Mouse (Mus musculus) MEL-GATA-1-ER (cell line): ENCODE measurements at regions not wholly inside any gene's neighbourhood (a gene's known extent, or its start where the extent isn't known, plus 50 kb on each side); places are given as distances from the start of the nearest gene placed in this dataset.

Experiments used
- DNase-seq: peaks from one replicate; pipeline ENCODE4 v3.0.0-alpha.2; 2012; ENCODE audit warnings: low read depth; ENCODE audit errors: extremely low read depth

GRCm38 (mm10) chr14:46530452-46530851 lies 140.0 kb upstream of the Bmp4 start:
- DNase-seq, result no peak

- no peak for DNase-seq
Measured at GRCm38 (mm10) chr14:46529086-46529715, 138.7 kb upstream of the Bmp4 start.

- no peak for DNase-seq
Measured at GRCm38 (mm10) chr14:46517258-46517657, 126.8 kb upstream of the Bmp4 start.

GRCm38 (mm10) chr14:46516285-46516684 lies 125.8 kb upstream of the Bmp4 start:
- no peak for DNase-seq

GRCm38 (mm10) chr14:46514262-46514932 lies 123.9 kb upstream of the Bmp4 start:
- no peak for DNase-seq

GRCm38 (mm10) chr14:46512118-46512517 lies 121.6 kb upstream of the Bmp4 start:
- DNase-seq, result no peak

GRCm38 (mm10) chr14:46508871-46509270 lies 118.4 kb upstream of the Bmp4 start:
- no peak for DNase-seq

- no peak for DNase-seq
Measured at GRCm38 (mm10) chr14:46505266-46505665, 114.8 kb upstream of the Bmp4 start.

GRCm38 (mm10) chr14:46491601-46492000 lies 101.1 kb upstream of the Bmp4 start:
- DNase-seq, result no peak

- no peak for DNase-seq
Measured at GRCm38 (mm10) chr14:46491182-46491581, 100.7 kb upstream of the Bmp4 start.

- no peak for DNase-seq
Measured at GRCm38 (mm10) chr14:46487551-46487950, 97.1 kb upstream of the Bmp4 start.

- DNase-seq, result no peak
Measured at GRCm38 (mm10) chr14:46480396-46480795, 89.9 kb upstream of the Bmp4 start.

GRCm38 (mm10) chr14:46475945-46476344 lies 85.5 kb upstream of the Bmp4 start:
- peak; percentile 19 for DNase-seq

- DNase-seq, result no peak
Measured at GRCm38 (mm10) chr14:46462967-46463366, 72.5 kb upstream of the Bmp4 start.

- no peak for DNase-seq
Measured at GRCm38 (mm10) chr14:46461960-46462359, 71.5 kb upstream of the Bmp4 start.

- no peak for DNase-seq
Measured at GRCm38 (mm10) chr14:46454500-46454899, 64.0 kb upstream of the Bmp4 start.

GRCm38 (mm10) chr14:46441696-46442095 lies 51.2 kb upstream of the Bmp4 start:
- no peak for DNase-seq
